Mouse (Mus musculus) intestine, embryonic 16.5 days (tissue): Measurements from ENCODE around the gene Castor1. TPM values are rescaled to one million over a fixed set of nuclear protein-coding genes. Genes with fewer than 3 reads are reported as not detected.
A peak's percentile ranks its signal among the peaks of the same experiment; 100 is the strongest.

Source experiments
- ATAC-seq: fragments of 200-750 bp; cut with Nextera tagmentation; 2 replicates; pipeline ENCODE4 v1.8.0; 2017; ENCODE audit warnings: moderate TSS enrichment, moderate library complexity
- H3K27ac ChIP-seq: fragments of 300-500 bp; sonication (generic); 2 replicates; pipeline ENCODE4 v1.5.1; 2014; ENCODE audit warnings: mild to moderate bottlenecking, low read length
- H3K27me3 ChIP-seq: fragments of 300-500 bp; sonication (generic); replicated peaks from 2 replicates; pipeline ENCODE4 v1.6.1; 2014; ENCODE audit warnings: low read length, control low read depth, mixed read lengths; ENCODE audit not compliant: control insufficient read depth, insufficient read depth
- H3K36me3 ChIP-seq: fragments of 300-500 bp; sonication (generic); 2 replicates; pipeline ENCODE4 v1.6.1; 2014; ENCODE audit warnings: low read length, control low read depth; ENCODE audit not compliant: control insufficient read depth, insufficient read depth
- H3K4me1 ChIP-seq: fragments of 300-500 bp; sonication (generic); 2 replicates; pipeline ENCODE4 v1.6.1; 2014; ENCODE audit warnings: low read length, control low read depth, mixed read lengths; ENCODE audit not compliant: control insufficient read depth, insufficient read depth
- H3K4me2 ChIP-seq: fragments of 300-500 bp; sonication (generic); 2 replicates; pipeline ENCODE4 v1.6.1; 2014; ENCODE audit warnings: low read depth, low read length, control low read depth
- H3K4me3 ChIP-seq: fragments of 300-500 bp; sonication (generic); 2 replicates; pipeline ENCODE4 v1.5.1; 2014; ENCODE audit warnings: mild to moderate bottlenecking, low read length
- H3K9ac ChIP-seq: fragments of 300-500 bp; sonication (generic); 2 replicates; pipeline ENCODE4 v1.6.1; 2014; ENCODE audit warnings: low read depth, low read length
- H3K9me3 ChIP-seq: fragments of 300-500 bp; sonication (generic); 2 replicates; pipeline ENCODE4 v1.6.1; 2016; ENCODE audit warnings: low read length, control low read depth; ENCODE audit not compliant: control insufficient read depth
- whole genome bisulfite sequencing: fragments of 180-500 bp; shearing (Covaris S2); extraction: QIAGEN DNeasy Blood & Tissue Kit; methylation state at CpG from one replicate; pipeline ENCODE4 v1.1.7; 2014; 5-methylcytosine and 5-hydroxymethylcytosine counted together
- polyA plus RNA-seq: library from polyadenylated mRNA; unstranded; fragments of >200 nt; fragmentation: Nextera tagmentation; extraction: Ambion mirVana; gene quantifications from 2 replicates; pipeline ENCODE4 v1.2.1, GENCODE M21; 2015

Gene Castor1
- polyA plus RNA-seq, 1 experiment from 2014 or later: 5.9 TPM

GRCm38 (mm10) chr11:4251376-4251775 is 33.4 kb downstream of the Castor1 start:
- WGBS: 71% methylated on average over 3 of the region's 3 CpGs
- no peaks in the 10 kb centered on the region for H3K36me3 ChIP-seq
- no peaks in the 10 kb centered on the region for H3K9me3 ChIP-seq
- H3K4me3 ChIP-seq: no peak overlapping the region
- H3K27ac ChIP-seq: no peak overlapping the region
- no peak for ATAC-seq
- no peaks in the 10 kb centered on the region for H3K27me3 ChIP-seq
- no peak overlapping the region for H3K9ac ChIP-seq
- no peak overlapping the region for H3K4me2 ChIP-seq
- 0 out of 2 replicates have a peak, but pooled peaks cover 3% of the 10 kb centered on the region for H3K4me1 ChIP-seq

GRCm38 (mm10) chr11:4252886-4253285 is 34.9 kb downstream of the Castor1 start:
- Histone ChIP-seq H3K9ac (no peak overlapping the region), H3K4me3 (no peak overlapping the region), H3K27ac (no peak overlapping the region), H3K36me3 (no peaks in the 10 kb centered on the region), H3K27me3 (no peaks in the 10 kb centered on the region), H3K4me1 (0 out of 2 replicates have a peak, but pooled peaks cover 3% of the 10 kb centered on the region), H3K9me3 (no peaks in the 10 kb centered on the region), H3K4me2 (no peak overlapping the region)
- ATAC-seq: no peak
- WGBS: 78% methylated on average over 2 of the region's 2 CpGs

- Histone ChIP-seq H3K27me3 (no peaks in the 10 kb centered on the region), H3K4me2 (peak within 1 kb of the TSS; percentile 42), H3K9ac (peak within 1 kb of the TSS; percentile 64), H3K4me1 (peaks cover 31% of the 10 kb centered on the region), H3K9me3 (no peaks in the 10 kb centered on the region), H3K4me3 (peak within 1 kb of the TSS; percentile 22), H3K27ac (peak within 1 kb of the TSS; percentile 91), H3K36me3 (no peaks in the 10 kb centered on the region)
- 47% methylated on average over 11 of the region's 11 CpGs for WGBS
- ATAC-seq: peak; percentile 86
These were observed 39.0 kb downstream of the Castor1 start, which contains the start of gene Lif for GRCm38 (mm10) chr11:4256846-4257607. Gene Lif, plus strand, starts transcription at chr11:4257557.

- H3K27me3 ChIP-seq: no peaks in the 10 kb centered on the region
- peak overlapping the region; percentile 91 for H3K27ac ChIP-seq
- H3K4me1 ChIP-seq: peaks cover 34% of the 10 kb centered on the region
- peak overlapping the region; percentile 22 for H3K4me3 ChIP-seq
- H3K36me3 ChIP-seq: no peaks in the 10 kb centered on the region
- no peaks in the 10 kb centered on the region for H3K9me3 ChIP-seq
- peak overlapping the region; percentile 42 for H3K4me2 ChIP-seq
- H3K9ac ChIP-seq: peak overlapping the region; percentile 64
- ATAC-seq: no peak
- 56% methylated on average over 5 of the region's 5 CpGs for WGBS
These were observed 39.7 kb downstream of the Castor1 start for GRCm38 (mm10) chr11:4257756-4258155.

- H3K27me3 ChIP-seq: no peaks in the 10 kb centered on the region
- H3K27ac ChIP-seq: no peak overlapping the region
- 0 out of 2 replicates have a peak, but pooled peaks have one; percentile 23 for ATAC-seq
- WGBS: under 1% methylated on average over 7 of the region's 7 CpGs
- H3K36me3 ChIP-seq: no peaks in the 10 kb centered on the region
- H3K4me2 ChIP-seq: peak overlapping the region; percentile 42
- 0 out of 2 replicates have a peak overlapping the region, but pooled peaks have one; percentile 64 for H3K9ac ChIP-seq
- peaks cover 43% of the 10 kb centered on the region for H3K4me1 ChIP-seq
- no peaks in the 10 kb centered on the region for H3K9me3 ChIP-seq
- H3K4me3 ChIP-seq: peak overlapping the region; percentile 22
These were observed 40.6 kb downstream of the Castor1 start for GRCm38 (mm10) chr11:4258657-4259082.

- no peaks in the 10 kb centered on the region for H3K36me3 ChIP-seq
- no peaks in the 10 kb centered on the region for H3K27me3 ChIP-seq
- WGBS: 28% methylated on average over 14 of the region's 14 CpGs
- no peaks in the 10 kb centered on the region for H3K9me3 ChIP-seq
- no peak for ATAC-seq
- H3K27ac ChIP-seq: peak overlapping the region; percentile 53
- H3K9ac ChIP-seq: peak overlapping the region; percentile 36; the same call in 1 of the 2 replicates
- no peak overlapping the region for H3K4me3 ChIP-seq
- peak overlapping the region; percentile 32 for H3K4me2 ChIP-seq
- peaks cover 56% of the 10 kb centered on the region for H3K4me1 ChIP-seq
These were observed 42.6 kb downstream of the Castor1 start for GRCm38 (mm10) chr11:4260463-4261187.

- WGBS: 46% methylated on average over 7 of the region's 7 CpGs
- ATAC-seq: no peak
These were observed 43.1 kb downstream of the Castor1 start for GRCm38 (mm10) chr11:4261188-4261494.

GRCm38 (mm10) chr11:4261969-4262368 is 43.9 kb downstream of the Castor1 start:
- ATAC-seq: no peak
- Histone ChIP-seq H3K9me3 (no peaks in the 10 kb centered on the region), H3K4me1 (peaks cover 57% of the 10 kb centered on the region), H3K36me3 (no peaks in the 10 kb centered on the region), H3K9ac (no peak overlapping the region), H3K27me3 (no peaks in the 10 kb centered on the region; the same call in 1 of the 2 replicates), H3K4me3 (no peak overlapping the region), H3K27ac (no peak overlapping the region), H3K4me2 (no peak overlapping the region)
- 30% methylated on average over 5 of the region's 5 CpGs for WGBS

More at GRCm38 (mm10) chr11:4261188-4261494, 43.1 kb downstream of the Castor1 start:
- Histone ChIP-seq H3K4me1 (peaks cover 56% of the 10 kb centered on the region), H3K9ac (peak overlapping the region; percentile 36; the same call in 1 of the 2 replicates), H3K4me2 (no peak overlapping the region), H3K27ac (peak overlapping the region; percentile 53), H3K9me3 (no peaks in the 10 kb centered on the region), H3K27me3 (no peaks in the 10 kb centered on the region), H3K36me3 (no peaks in the 10 kb centered on the region), H3K4me3 (no peak overlapping the region)

- H3K4me2 ChIP-seq: no peak overlapping the region
- peaks cover 2% of the 10 kb centered on the region for H3K27me3 ChIP-seq
- no peak for ATAC-seq
- H3K4me3 ChIP-seq: no peak overlapping the region
- 28% methylated on average over 6 of the region's 7 CpGs for WGBS
- H3K9ac ChIP-seq: 0 out of 2 replicates have a peak overlapping the region, but pooled peaks have one; percentile 40
- no peaks in the 10 kb centered on the region for H3K36me3 ChIP-seq
- no peak overlapping the region for H3K27ac ChIP-seq
- no peaks in the 10 kb centered on the region for H3K9me3 ChIP-seq
- H3K4me1 ChIP-seq: peaks cover 62% of the 10 kb centered on the region
These were observed 44.8 kb downstream of the Castor1 start for GRCm38 (mm10) chr11:4262847-4263246.
